ENCODE assay signal across 20 mouse cellular contexts in the genomic region with DNA sequence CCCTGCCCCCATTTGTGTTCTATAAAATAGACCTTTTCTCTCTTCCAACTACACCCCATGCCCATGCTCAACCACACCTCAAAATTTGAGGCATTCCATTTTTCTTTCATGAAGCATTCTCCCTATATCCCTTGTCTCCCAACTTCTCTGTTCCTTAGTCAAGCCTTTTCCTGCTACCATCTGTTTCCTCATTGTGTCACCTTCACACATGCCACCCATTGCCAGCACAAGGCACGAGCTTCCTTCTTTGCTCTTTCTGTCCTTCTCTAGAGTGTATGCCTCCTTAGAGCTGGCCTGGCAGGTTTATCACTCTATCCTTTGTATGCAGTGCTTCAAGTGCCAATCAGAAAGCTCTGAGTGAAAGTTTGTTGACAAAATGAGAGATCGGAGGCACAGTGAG.
DNase-seq lines count a peak whose midpoint lies in the region; ATAC-seq lines count a peak whose summit lies in the region.
"Had no signal": no experiment of that assay in that cellular context is flagged by ENCODE, and none has a peak within 500 bp of the region (broad histone marks: within the 10 kb centered on the region; RNA-seq: fewer than 3 reads in every experiment).

No protein-coding gene starts in this region.

- peak; percentile 36; the same call in 1 of the 2 replicates for ATAC-seq in cerebellum, adult (ENCODE audit: insufficient number of reproducible peaks, low FRiP score, low TSS enrichment)
- ATAC-seq: activated CD4-positive, CD25-positive, alpha-beta regulatory T cell, adult 4 months; CD4-positive, CD25-positive, alpha-beta regulatory T cell, adult 4 months; Patski had no signal

- no peak for DNase-seq in cerebellum, adult 11 months
- DNase-seq in right cerebral cortex, adult 18-20 months: peak; percentile 35
- DNase-seq in right cerebral cortex, postnatal 4 days: no peak
- peak; percentile 59 for DNase-seq in brain, adult 2 months (ENCODE audit: low read depth, low spot score)
- no peak for DNase-seq in heart, adult 11 months
- DNase-seq: adrenal gland, adult 2 months; adrenal gland, adult 8-10 months; adrenal gland, postnatal 10 days; adrenal gland, postnatal 14 days; adrenal gland, postnatal 25 days; adrenal gland, postnatal 36 days; B cell, adult 2 months; cerebellum, adult 11-12 months; cerebellum, adult 18-20 months; cerebellum, adult 8-10 months; cerebellum, adult 9-10 months had no signal

Comparison
In these comparisons a context has a peak if more than half of its experiments do, and no peak if none do; other contexts are left out.
1. DNase-seq: peak in right cerebral cortex, adult 18-20 months (single experiment) and brain, adult 2 months (single experiment); none in cerebellum, adult 11 months (single experiment), right cerebral cortex, postnatal 4 days (single experiment) and heart, adult 11 months (single experiment).